Mouse (Mus musculus) hindbrain, postnatal 0 days (tissue): ENCODE results near the gene Pdzk1. TPM values are rescaled to one million over a fixed set of nuclear protein-coding genes. Genes with fewer than 3 reads are reported as not detected.

Experiments
- ATAC-seq: fragments of 200-750 bp; cut with Nextera tagmentation; 2 replicates; pipeline ENCODE4 v1.8.0; 2017; ENCODE audit warnings: mild to moderate bottlenecking, moderate TSS enrichment, moderate library complexity
- DNase-seq: peaks from one replicate; pipeline ENCODE4 v3.0.0-alpha.2; 2015; ENCODE audit warnings: low spot score
- H3K27ac ChIP-seq: fragments of 300-500 bp; sonication (generic); 2 replicates; pipeline ENCODE4 v1.5.1; 2014; ENCODE audit warnings: mild to moderate bottlenecking
- H3K27me3 ChIP-seq: fragments of 300-500 bp; sonication (generic); 2 replicates; pipeline ENCODE4 v1.6.1; 2014; ENCODE audit warnings: low read length, mixed read lengths; ENCODE audit not compliant: insufficient read depth
- H3K36me3 ChIP-seq: fragments of 300-500 bp; sonication (generic); 2 replicates; pipeline ENCODE4 v1.6.1; 2014; ENCODE audit warnings: low read length, mixed read lengths; ENCODE audit not compliant: insufficient read depth
- H3K4me1 ChIP-seq: fragments of 300-500 bp; sonication (generic); 2 replicates; pipeline ENCODE4 v1.6.1; 2014; ENCODE audit warnings: antibody characterized with exemption, low read length, mixed read lengths; ENCODE audit not compliant: insufficient read depth
- H3K4me2 ChIP-seq: fragments of 300-500 bp; sonication (generic); 2 replicates; pipeline ENCODE4 v1.6.1; 2014; ENCODE audit warnings: low read depth, mild to moderate bottlenecking, low read length, moderate library complexity, mixed read lengths
- H3K4me3 ChIP-seq: fragments of 300-500 bp; sonication (generic); 2 replicates; pipeline ENCODE4 v1.5.1; 2014; ENCODE audit warnings: low read length
- H3K9ac ChIP-seq: fragments of 300-500 bp; sonication (generic); replicated peaks from 2 replicates; pipeline ENCODE4 v1.6.1; 2014; ENCODE audit warnings: mild to moderate bottlenecking, low read length, moderate library complexity, mixed read lengths
- H3K9me3 ChIP-seq: fragments of 300-500 bp; sonication (generic); 2 replicates; pipeline ENCODE4 v1.6.1; 2016; ENCODE audit warnings: low read length, mixed read lengths
- CTCF ChIP-seq: IDR thresholded peaks from 2 replicates; pipeline ENCODE4 v1.5.1; 2016; ENCODE audit warnings: antibody characterized with exemption, control low read depth, low read depth
- WGBS: fragments of 180-500 bp; shearing (Covaris S2); extraction: QIAGEN DNeasy Blood & Tissue Kit; methylation state at CpG from one replicate; pipeline ENCODE4 v1.1.7; 2014; 5-methylcytosine and 5-hydroxymethylcytosine counted together
- polyA plus RNA-seq: library from polyadenylated mRNA; unstranded; fragments of >200 nt; fragmentation: Nextera tagmentation; extraction: Ambion mirVana; gene quantifications from 2 replicates; pipeline ENCODE4 v1.2.1, GENCODE M21; 2015
- total RNA-seq: library from RNA; depleted of rRNA; stranded (reverse); fragments of >200 nt; gene quantifications from 2 replicates; pipeline ENCODE4 v1.2.3, GENCODE M21; 2014; rRNA removed

The Pdzk1 gene
- total RNA-seq (0.05 TPM in 1 of 2 replicates, not detected in the other), polyA plus RNA-seq (0.24 TPM in 1 of 2 replicates, not detected in the other)

GRCm38 (mm10) chr3:96828984-96829383 is at the start of gene Pdzk1, which contains the start of gene Cd160:
Pdzk1 (plus strand) TSS chr3:96829284.
Cd160 (minus strand) TSS chr3:96829351.
- no peaks in the 10 kb centered on the region for H3K27me3 ChIP-seq
- H3K9ac ChIP-seq: no peak within 1 kb of the TSS
- 73% methylated on average over 1 of the region's 1 CpGs for WGBS
- H3K4me2 ChIP-seq: no peak within 1 kb of the TSS
- no peak within 1 kb of the TSS for H3K27ac ChIP-seq
- ATAC-seq (no peak), DNase-seq (no peak)
- H3K4me1 ChIP-seq: 0 out of 2 replicates have a peak, but pooled peaks cover 5% of the 10 kb centered on the region
- H3K4me3 ChIP-seq: no peak within 1 kb of the TSS
- no peak for TF ChIP-seq CTCF
- H3K36me3 ChIP-seq: no peaks in the 10 kb centered on the region
- no peaks in the 10 kb centered on the region for H3K9me3 ChIP-seq

GRCm38 (mm10) chr3:96782236-96782635 is 46.8 kb upstream of the Pdzk1 start:
- H3K4me3 ChIP-seq: no peak overlapping the region
- WGBS: 60% methylated on average over 8 of the region's 8 CpGs
- peak; percentile 41 for DNase-seq
- no peaks in the 10 kb centered on the region for H3K9me3 ChIP-seq
- ATAC-seq: peak; percentile 75; the same call in 1 of the 2 replicates
- H3K4me2 ChIP-seq: no peak overlapping the region
- no peaks in the 10 kb centered on the region for H3K27me3 ChIP-seq
- peaks cover 9% of the 10 kb centered on the region for H3K36me3 ChIP-seq
- H3K4me1 ChIP-seq: no peaks in the 10 kb centered on the region
- H3K27ac ChIP-seq: peak overlapping the region; percentile 32; the same call in 1 of the 2 replicates
- H3K9ac ChIP-seq: no peak overlapping the region
- TF ChIP-seq CTCF: no peak

GRCm38 (mm10) chr3:96787784-96788183 is 41.3 kb upstream of the Pdzk1 start:
- Histone ChIP-seq H3K9ac (no peak overlapping the region), H3K36me3 (peaks cover 16% of the 10 kb centered on the region), H3K27me3 (no peaks in the 10 kb centered on the region), H3K27ac (no peak overlapping the region), H3K4me1 (no peaks in the 10 kb centered on the region), H3K4me3 (no peak overlapping the region), H3K9me3 (no peaks in the 10 kb centered on the region), H3K4me2 (no peak overlapping the region)
- WGBS: 89% methylated on average over 1 of the region's 1 CpGs
- DNase-seq (no peak), ATAC-seq (no peak)
- no peak for TF ChIP-seq CTCF

- WGBS: 71% methylated on average over 8 of the region's 8 CpGs
- H3K4me3 ChIP-seq: no peak overlapping the region
- H3K36me3 ChIP-seq: peaks cover 16% of the 10 kb centered on the region
- no peaks in the 10 kb centered on the region for H3K27me3 ChIP-seq
- no peak overlapping the region for H3K27ac ChIP-seq
- H3K4me1 ChIP-seq: no peaks in the 10 kb centered on the region
- H3K4me2 ChIP-seq: no peak overlapping the region
- DNase-seq (no peak), ATAC-seq (peak; percentile 24; the same call in 1 of the 2 replicates)
- TF ChIP-seq CTCF: no peak
- no peaks in the 10 kb centered on the region for H3K9me3 ChIP-seq
- no peak overlapping the region for H3K9ac ChIP-seq
These were observed 40.6 kb upstream of the Pdzk1 start for GRCm38 (mm10) chr3:96788506-96788905.

- Histone ChIP-seq H3K27ac (no peak overlapping the region), H3K9me3 (no peaks in the 10 kb centered on the region), H3K27me3 (no peaks in the 10 kb centered on the region), H3K4me3 (no peak overlapping the region), H3K36me3 (no peaks in the 10 kb centered on the region), H3K4me1 (no peaks in the 10 kb centered on the region), H3K4me2 (no peak overlapping the region), H3K9ac (no peak overlapping the region)
- ATAC-seq (no peak), DNase-seq (no peak)
- TF ChIP-seq CTCF: no peak
- WGBS: 88% methylated on average over 11 of the region's 11 CpGs
These were observed 28.8 kb upstream of the Pdzk1 start for GRCm38 (mm10) chr3:96800254-96800653.

- WGBS: 69% methylated on average over 1 of the region's 1 CpGs
- no peak for TF ChIP-seq CTCF
- ATAC-seq: no peak
These were observed 26.9 kb upstream of the Pdzk1 start for GRCm38 (mm10) chr3:96802214-96802613.

GRCm38 (mm10) chr3:96808136-96808535 is 20.9 kb upstream of the Pdzk1 start:
- Histone ChIP-seq H3K9ac (no peak overlapping the region), H3K4me3 (no peak overlapping the region), H3K9me3 (no peaks in the 10 kb centered on the region), H3K27ac (no peak overlapping the region), H3K4me2 (no peak overlapping the region), H3K36me3 (no peaks in the 10 kb centered on the region), H3K27me3 (no peaks in the 10 kb centered on the region), H3K4me1 (no peaks in the 10 kb centered on the region)
- DNase-seq (peak; percentile 8), ATAC-seq (no peak)
- no peak for TF ChIP-seq CTCF
- 71% methylated on average over 3 of the region's 3 CpGs for WGBS

More at GRCm38 (mm10) chr3:96802214-96802613, 26.9 kb upstream of the Pdzk1 start:
- Histone ChIP-seq H3K9me3 (no peaks in the 10 kb centered on the region), H3K4me1 (no peaks in the 10 kb centered on the region), H3K27ac (no peak overlapping the region), H3K4me3 (no peak overlapping the region), H3K36me3 (no peaks in the 10 kb centered on the region), H3K27me3 (no peaks in the 10 kb centered on the region), H3K4me2 (no peak overlapping the region), H3K9ac (no peak overlapping the region)
- DNase-seq: no peak
